Mouse (Mus musculus): ENCODE data around the gene Cfi. TPM values are rescaled to one million over a fixed set of nuclear protein-coding genes. Genes with fewer than 3 reads are reported as not detected.

Cfi gene
- polyA plus RNA-seq, 1 experiment from 2014 or later: 0.53 TPM

DNA sequence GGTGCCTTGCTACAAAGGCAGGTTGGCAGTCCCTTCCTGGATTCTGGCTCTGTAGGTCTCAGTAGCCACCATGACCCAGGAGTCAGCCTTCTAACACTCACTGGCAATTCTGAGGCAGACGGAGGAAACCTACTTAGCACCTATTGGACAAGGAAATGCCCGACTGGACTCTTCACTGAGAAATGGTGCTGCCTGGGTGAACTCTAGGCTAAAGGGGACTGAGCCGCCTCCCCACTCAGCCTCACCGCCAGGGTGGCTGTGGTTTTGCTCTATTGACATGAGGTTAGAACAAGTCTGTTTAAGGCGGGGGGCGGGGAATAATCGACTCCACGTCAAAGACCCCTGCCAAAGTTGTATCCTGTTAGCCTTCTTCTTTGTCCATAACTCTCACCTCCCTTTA lies 68.2 kb downstream of the Cfi start:
- no peak overlapping the region for H3K4me3 ChIP-seq
- H3K36me3 ChIP-seq: peaks cover 8% of the 10 kb centered on the region
- WGBS: 84% methylated on average over 8 of the region's 8 CpGs
- H3K4me2 ChIP-seq: no peak overlapping the region
- ATAC-seq (ENCODE audit: low read depth): no peak
- no peak overlapping the region for H3K9ac ChIP-seq
- no peak overlapping the region for H3K27ac ChIP-seq (replicated peaks)
- no peaks in the 10 kb centered on the region for H3K9me3 ChIP-seq
- peaks cover 15% of the 10 kb centered on the region for H3K4me1 ChIP-seq (replicated peaks)
- no peaks in the 10 kb centered on the region for H3K27me3 ChIP-seq

- Histone ChIP-seq H3K9me3 (no peaks in the 10 kb centered on the region), H3K27me3 (no peaks in the 10 kb centered on the region), H3K4me3 (no peak overlapping the region), H3K9ac (no peak overlapping the region), H3K4me2 (no peak overlapping the region), H3K4me1 (replicated peaks) (peaks cover 15% of the 10 kb centered on the region), H3K27ac (replicated peaks) (no peak overlapping the region), H3K36me3 (peaks cover 15% of the 10 kb centered on the region)
- no peak for ATAC-seq (ENCODE audit: low read depth)
- 88% methylated on average over 7 of the region's 7 CpGs for WGBS
Observed at GRCm38 (mm10) chr3:129904381-129905132, 68.9 kb downstream of the Cfi start.

DNA sequence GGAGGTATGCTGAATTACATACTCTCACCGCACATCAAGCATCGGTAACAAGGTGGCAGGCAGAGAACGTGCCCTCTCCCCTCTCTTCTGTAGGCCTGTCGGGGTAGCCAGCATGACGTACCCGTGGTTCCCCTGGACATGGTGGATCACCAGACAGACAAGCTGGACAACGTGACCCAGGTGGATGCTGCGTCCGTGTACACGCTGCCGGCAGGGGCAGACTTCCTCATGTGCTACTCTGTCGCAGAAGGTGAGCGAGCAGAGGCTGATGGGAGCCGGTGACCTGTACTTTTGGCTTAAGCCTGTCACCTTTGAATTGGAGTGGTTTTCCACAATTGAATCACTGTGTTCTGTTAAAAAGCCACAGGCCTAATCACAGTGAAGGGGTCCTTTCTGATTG lies 76.3 kb downstream of the Cfi start:
- no peaks in the 10 kb centered on the region for H3K4me1 ChIP-seq (replicated peaks)
- H3K9me3 ChIP-seq: no peaks in the 10 kb centered on the region
- 91% methylated on average over 14 of the region's 14 CpGs for WGBS
- no peak for ATAC-seq (ENCODE audit: low read depth)
- H3K27me3 ChIP-seq: no peaks in the 10 kb centered on the region
- no peak overlapping the region for H3K27ac ChIP-seq (replicated peaks)
- no peak overlapping the region for H3K4me2 ChIP-seq
- H3K36me3 ChIP-seq: peaks cover 44% of the 10 kb centered on the region
- no peak overlapping the region for H3K9ac ChIP-seq
- H3K4me3 ChIP-seq: no peak overlapping the region

DNA sequence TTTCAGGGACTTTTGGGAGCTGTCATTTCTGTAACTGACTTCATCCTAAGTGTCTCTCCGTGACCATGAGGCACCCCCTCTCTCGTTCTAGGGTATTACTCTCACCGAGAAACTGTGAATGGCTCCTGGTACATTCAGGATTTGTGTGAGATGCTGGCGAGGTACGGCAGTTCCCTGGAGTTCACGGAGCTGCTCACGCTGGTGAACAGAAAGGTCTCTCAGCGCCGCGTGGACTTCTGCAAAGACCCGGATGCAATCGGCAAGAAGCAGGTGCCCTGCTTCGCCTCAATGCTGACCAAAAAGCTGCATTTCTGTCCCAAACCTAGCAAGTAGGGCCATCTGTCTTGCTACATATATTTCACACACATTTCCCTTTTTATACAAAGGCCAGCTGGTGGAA lies 77.6 kb downstream of the Cfi start:
- no peaks in the 10 kb centered on the region for H3K4me1 ChIP-seq (replicated peaks)
- H3K9me3 ChIP-seq: no peaks in the 10 kb centered on the region
- no peak overlapping the region for H3K27ac ChIP-seq (replicated peaks)
- H3K36me3 ChIP-seq: peaks cover 44% of the 10 kb centered on the region
- H3K4me2 ChIP-seq: no peak overlapping the region
- H3K27me3 ChIP-seq: no peaks in the 10 kb centered on the region
- no peak overlapping the region for H3K4me3 ChIP-seq
- WGBS: 91% methylated on average over 13 of the region's 13 CpGs
- ATAC-seq (ENCODE audit: low read depth): no peak
- no peak overlapping the region for H3K9ac ChIP-seq

DNA sequence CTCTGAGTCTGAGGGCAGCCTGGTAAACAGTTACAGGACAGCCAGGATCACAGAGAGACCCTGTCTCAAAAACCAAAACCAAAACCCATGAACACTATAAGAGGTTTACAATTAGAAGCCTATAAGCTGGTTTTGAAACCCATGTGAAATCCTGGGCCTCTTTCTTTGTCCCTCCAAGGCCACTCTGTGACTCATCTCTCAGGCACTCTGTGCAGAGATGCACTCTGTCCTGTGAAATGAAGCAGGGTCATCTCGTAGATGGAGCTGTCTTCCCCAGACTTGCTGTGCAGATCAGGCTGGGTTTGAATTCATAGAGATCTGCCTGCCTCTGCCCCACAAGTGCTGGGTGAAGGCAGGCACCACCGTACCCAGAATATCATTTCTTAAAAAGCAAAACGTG lies 81.7 kb downstream of the Cfi start:
- Histone ChIP-seq H3K9me3 (no peaks in the 10 kb centered on the region), H3K27ac (replicated peaks) (no peak overlapping the region), H3K36me3 (0 out of 2 replicates have a peak, but pooled peaks cover 13% of the 10 kb centered on the region), H3K9ac (no peak overlapping the region), H3K4me1 (replicated peaks) (no peaks in the 10 kb centered on the region), H3K4me2 (no peak overlapping the region), H3K27me3 (no peaks in the 10 kb centered on the region), H3K4me3 (no peak overlapping the region)
- ATAC-seq (ENCODE audit: low read depth): no peak
- WGBS: 83% methylated on average over 3 of the region's 3 CpGs

DNA sequence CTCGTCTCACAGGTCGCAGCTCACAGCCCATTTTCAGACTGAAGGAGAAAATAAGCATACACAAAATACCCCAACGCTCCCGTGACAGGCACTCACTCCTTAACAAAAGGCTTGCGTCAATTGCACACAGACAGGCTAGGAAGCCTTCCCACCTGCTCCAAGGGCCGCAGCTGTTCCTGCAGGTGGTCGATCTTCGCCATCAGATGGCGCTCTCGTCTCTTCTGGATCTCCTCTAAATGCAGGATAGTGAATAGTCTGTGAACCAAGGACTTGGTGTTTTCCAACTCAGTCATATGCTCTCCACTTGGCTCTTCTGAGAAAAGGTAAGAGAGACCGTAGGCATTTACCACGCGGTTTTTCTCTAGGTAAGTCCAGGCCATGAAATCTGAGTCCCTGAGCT lies 82.8 kb downstream of the Cfi start:
- H3K27ac ChIP-seq (replicated peaks): no peak overlapping the region
- no peaks in the 10 kb centered on the region for H3K27me3 ChIP-seq
- H3K4me1 ChIP-seq (replicated peaks): no peaks in the 10 kb centered on the region
- H3K4me2 ChIP-seq: no peak overlapping the region
- 16% methylated on average over 13 of the region's 13 CpGs for WGBS
- H3K9ac ChIP-seq: no peak overlapping the region
- 0 out of 2 replicates have a peak, but pooled peaks cover 3% of the 10 kb centered on the region for H3K36me3 ChIP-seq
- H3K9me3 ChIP-seq: no peaks in the 10 kb centered on the region
- peak; percentile 88 for ATAC-seq (ENCODE audit: low read depth)
- H3K4me3 ChIP-seq: no peak overlapping the region

GRCm38 (mm10) chr3:129923581-129923980 lies 87.9 kb downstream of the Cfi start:
- 92% methylated on average over 7 of the region's 7 CpGs for WGBS
- Histone ChIP-seq H3K9ac (no peak overlapping the region), H3K4me3 (no peak overlapping the region), H3K9me3 (no peaks in the 10 kb centered on the region), H3K27ac (replicated peaks) (no peak overlapping the region), H3K27me3 (no peaks in the 10 kb centered on the region), H3K4me1 (replicated peaks) (no peaks in the 10 kb centered on the region), H3K36me3 (no peaks in the 10 kb centered on the region), H3K4me2 (no peak overlapping the region)
- no peak for ATAC-seq (ENCODE audit: low read depth)

Other genes starting within 250 kb of the Cfi start
- 1.8 and 3.2 TPM in 2 replicates for gene Egf, start 80.6 kb upstream of the Cfi start, polyA plus RNA-seq (2015; fragmentation: Nextera tagmentation; extraction: Ambion mirVana)
- gene Lrit3, start 31.9 kb upstream of the Cfi start, polyA plus RNA-seq (2015; fragmentation: Nextera tagmentation; extraction: Ambion mirVana): not detected in 2 replicates
- gene Rrh, start 13.3 kb upstream of the Cfi start, polyA plus RNA-seq (2015; fragmentation: Nextera tagmentation; extraction: Ambion mirVana): 0.21 and 0.25 TPM in 2 replicates
- 43.7 and 48.6 TPM in 2 replicates for gene Gar1, start 4.5 kb upstream of the Cfi start, polyA plus RNA-seq (2015; fragmentation: Nextera tagmentation; extraction: Ambion mirVana)
- 30.2 and 31.0 TPM in 2 replicates for gene Pla2g12a, start 42.7 kb downstream of the Cfi start, polyA plus RNA-seq (2015; fragmentation: Nextera tagmentation; extraction: Ambion mirVana)
- gene Casp6, start 65.5 kb downstream of the Cfi start, polyA plus RNA-seq (2015; fragmentation: Nextera tagmentation; extraction: Ambion mirVana): 36.9 and 37.8 TPM in 2 replicates
- gene Mcub, start 134.3 kb downstream of the Cfi start, polyA plus RNA-seq (2015; fragmentation: Nextera tagmentation; extraction: Ambion mirVana): 4.3 and 7.4 TPM in 2 replicates
- 31.4 and 34.1 TPM in 2 replicates for gene Sec24b, start 225.7 kb downstream of the Cfi start, polyA plus RNA-seq (2015; fragmentation: Nextera tagmentation; extraction: Ambion mirVana)